Comparison of ENCODE assay signal across 14 mouse cellular contexts in the genomic region with DNA sequence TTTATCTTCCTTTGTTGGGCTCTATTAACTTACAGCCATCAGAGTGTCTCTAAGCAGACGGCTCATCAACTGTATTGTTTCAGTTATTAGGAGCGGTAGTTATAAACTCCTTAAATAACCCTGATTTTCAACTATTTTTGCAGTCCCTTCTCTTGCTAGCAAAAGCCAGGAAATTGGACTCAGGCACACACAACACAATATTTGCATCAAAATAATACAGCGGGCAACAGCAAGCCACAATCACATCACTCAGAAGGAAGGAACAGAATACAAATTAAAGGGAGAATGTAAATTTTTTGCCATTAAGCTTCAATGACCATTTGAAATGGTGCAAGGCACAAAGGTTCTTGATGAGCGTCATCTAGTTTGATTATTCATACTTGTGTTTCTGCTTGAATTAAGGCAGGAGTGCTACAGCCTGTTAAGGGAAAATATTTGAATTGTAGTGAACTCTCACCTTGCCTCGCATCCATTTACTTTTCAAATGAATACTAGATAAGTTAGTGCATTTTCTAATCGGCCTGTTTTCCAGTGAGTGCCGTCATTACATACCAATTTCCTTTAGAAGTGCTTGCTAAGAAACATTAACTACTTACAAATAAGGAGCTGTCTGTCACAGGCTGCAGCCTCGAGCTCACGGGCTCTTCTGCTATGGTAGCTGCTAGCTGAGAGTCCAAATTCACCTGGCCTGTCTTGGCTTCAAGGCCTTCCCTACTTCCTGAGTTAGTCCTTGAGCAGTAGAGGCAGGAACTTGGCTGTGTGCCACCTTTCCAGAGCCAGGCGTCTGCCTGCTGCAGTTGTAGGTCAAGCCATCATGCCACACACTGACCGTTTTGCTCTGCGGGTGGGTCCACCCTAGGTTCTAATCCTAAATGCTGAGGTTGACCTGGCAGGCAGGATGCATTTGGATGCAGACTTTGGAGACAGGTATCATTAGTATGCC.
DNase-seq lines count a peak whose midpoint lies in the region; ATAC-seq and TF ChIP-seq lines count a peak whose summit lies in the region.
"Had no signal": no experiment of that assay in that cellular context is flagged by ENCODE, and none has a peak within 500 bp of the region (broad histone marks: within the 10 kb centered on the region; RNA-seq: fewer than 3 reads in every experiment).

No protein-coding gene starts in this region.

- H3K4me1 ChIP-seq in midbrain, embryonic 13.5 days (replicated peaks) = peaks cover 44% of the 10 kb centered on the region
- peaks cover 27% of the 10 kb centered on the region for H3K4me1 ChIP-seq in midbrain, embryonic 10.5 days
- H3K4me1 ChIP-seq in forebrain, embryonic 14.5 days (ENCODE audit: control insufficient read depth, insufficient read depth, low read length) = peaks cover 10% of the 10 kb centered on the region
- H3K4me1 ChIP-seq in lung, postnatal 0 days (ENCODE audit: insufficient read depth, low read depth, low read length) = no peaks in the 10 kb centered on the region

- peaks cover 22% of the 10 kb centered on the region; the same call in 1 of the 2 replicates for H3K27me3 ChIP-seq in midbrain, embryonic 13.5 days
- H3K27me3 ChIP-seq in midbrain, embryonic 10.5 days (ENCODE audit: low read depth, poor library complexity, severe bottlenecking) = peaks cover 17% of the 10 kb centered on the region
- no peaks in the 10 kb centered on the region for H3K27me3 ChIP-seq in forebrain, embryonic 14.5 days (replicated peaks; ENCODE audit: control insufficient read depth, insufficient read depth, low read length)
- no peaks in the 10 kb centered on the region for H3K27me3 ChIP-seq in lung, postnatal 0 days (replicated peaks; ENCODE audit: insufficient read depth, low read length)

- WGBS in midbrain, embryonic 13.5 days = 65% methylated on average over 12 of the region's 12 CpGs
- 88% methylated on average over 12 of the region's 12 CpGs for WGBS in midbrain, embryonic 10.5 days
- WGBS in forebrain, embryonic 14.5 days = 38% methylated on average over 12 of the region's 12 CpGs
- WGBS in lung, postnatal 0 days = 54% methylated on average over 12 of the region's 12 CpGs

- H3K4me2 ChIP-seq in midbrain, embryonic 13.5 days (replicated peaks) = no peak overlapping the region
- no peak overlapping the region for H3K4me2 ChIP-seq in forebrain, embryonic 14.5 days (ENCODE audit: low read length)
- H3K4me2 ChIP-seq in lung, postnatal 0 days (replicated peaks; ENCODE audit: low read depth, low read length) = no peak overlapping the region

- peak overlapping the region; percentile 53; the same call in 1 of the 2 replicates for H3K27ac ChIP-seq in midbrain, embryonic 13.5 days
- no peak overlapping the region for H3K27ac ChIP-seq in midbrain, embryonic 10.5 days (replicated peaks)
- H3K27ac ChIP-seq in forebrain, embryonic 14.5 days (ENCODE audit: low read depth, low read length) = no peak overlapping the region
- H3K27ac ChIP-seq in lung, postnatal 0 days (ENCODE audit: low read length) = no peak overlapping the region
- H3K27ac ChIP-seq: heart, adult 2 months had no signal

- no peaks in the 10 kb centered on the region for H3K36me3 ChIP-seq in midbrain, embryonic 13.5 days
- H3K36me3 ChIP-seq in midbrain, embryonic 10.5 days = no peaks in the 10 kb centered on the region
- H3K36me3 ChIP-seq in forebrain, embryonic 14.5 days (ENCODE audit: control insufficient read depth, insufficient read depth, low read length) = no peaks in the 10 kb centered on the region
- no peaks in the 10 kb centered on the region for H3K36me3 ChIP-seq in lung, postnatal 0 days (ENCODE audit: insufficient read depth, low read length)
- H3K36me3 ChIP-seq: G1E had no signal

- no peak overlapping the region for H3K9ac ChIP-seq in midbrain, embryonic 13.5 days (replicated peaks)
- no peak overlapping the region for H3K9ac ChIP-seq in forebrain, embryonic 14.5 days (ENCODE audit: low read length)
- no peak overlapping the region for H3K9ac ChIP-seq in lung, postnatal 0 days (replicated peaks; ENCODE audit: low read depth)

- no peak for ATAC-seq in midbrain, embryonic 13.5 days
- peak; percentile 70 for ATAC-seq in forebrain, embryonic 14.5 days
- ATAC-seq in lung, postnatal 0 days = no peak
- ATAC-seq in monocyte, adult 5-6 weeks (replicated peaks; ENCODE audit: insufficient number of reproducible peaks, low FRiP score, low TSS enrichment, poor library complexity, severe bottlenecking) = no peak
- ATAC-seq: activated CD4-positive, CD25-positive, alpha-beta regulatory T cell, adult 4 months had no signal

- peak; percentile 16 to 42 for DNase-seq in cerebellum, postnatal 10 days
- no peak for DNase-seq in cerebellum, adult 9-11 months
- DNase-seq in midbrain, embryonic 10.5 days (ENCODE audit: low spot score) = no peak
- DNase-seq in forebrain, embryonic 14.5 days (ENCODE audit: low spot score) = peak; percentile 70
- peak; percentile 12 for DNase-seq in lung, postnatal 0 days (ENCODE audit: low spot score)
- no peak for DNase-seq in layer of hippocampus, adult 8-10 months (ENCODE audit: low spot score in 2 of 2)
- DNase-seq: cerebellum, adult 11-12 months; heart, adult 2 months; heart, postnatal 4 days; layer of hippocampus, adult 9-11 months had no signal

- no peak overlapping the region for H3K4me3 ChIP-seq in midbrain, embryonic 13.5 days (replicated peaks)
- H3K4me3 ChIP-seq in midbrain, embryonic 10.5 days = no peak overlapping the region
- no peak overlapping the region for H3K4me3 ChIP-seq in forebrain, embryonic 14.5 days (ENCODE audit: low read depth, low read length)
- H3K4me3 ChIP-seq in lung, postnatal 0 days (ENCODE audit: low read depth, low read length) = no peak overlapping the region
- H3K4me3 ChIP-seq: heart, adult 2 months had no signal

- H3K9me3 ChIP-seq in midbrain, embryonic 13.5 days = no peaks in the 10 kb centered on the region
- H3K9me3 ChIP-seq in midbrain, embryonic 10.5 days (replicated peaks) = no peaks in the 10 kb centered on the region
- no peaks in the 10 kb centered on the region for H3K9me3 ChIP-seq in forebrain, embryonic 14.5 days (replicated peaks; ENCODE audit: control insufficient read depth, low read length)
- no peaks in the 10 kb centered on the region for H3K9me3 ChIP-seq in lung, postnatal 0 days (ENCODE audit: low read length)

- no peak for TF ChIP-seq CTCF in lung, postnatal 0 days (IDR thresholded peaks at IDR 0.05)

- TF ChIP-seq EP300 in lung, postnatal 0 days (IDR thresholded peaks at IDR 0.05) = no peak

Comparison
In these comparisons a context has a peak if more than half of its experiments do, and no peak if none do; other contexts are left out.
1. DNase-seq: peak in cerebellum, postnatal 10 days (2 of 2), forebrain, embryonic 14.5 days (single experiment) and lung, postnatal 0 days (single experiment); none in cerebellum, adult 9-11 months (single experiment), midbrain, embryonic 10.5 days (single experiment) and layer of hippocampus, adult 8-10 months (0 of 2).